Mouse (Mus musculus) spleen, postnatal 4 days (tissue): ENCODE measurements around the gene 6030468B19Rik.
"Not testable (repeated sequence)": the region's sequence is repeated elsewhere in the genome, so short reads cannot be mapped to it uniquely, and the experiment has no call there.

Experiments
- DNase-seq, 2 experiments: peaks; one replicate each; pipeline ENCODE4 v3.0.0; 2022; ENCODE audit warnings: low spot score in 2 of 2

The 6030468B19Rik gene

GRCm38 (mm10) chr11:117801650-117802049, 4.2 kb downstream of the 6030468B19Rik start:
- DNase-seq = no peak

GRCm38 (mm10) chr11:117803166-117803688, 5.8 kb downstream of the 6030468B19Rik start:
- DNase-seq = no peak

- DNase-seq = no peak
Observed at GRCm38 (mm10) chr11:117806781-117807180, 9.3 kb downstream of the 6030468B19Rik start.

GRCm38 (mm10) chr11:117809407-117810311, 12.2 kb downstream of the 6030468B19Rik start, which contains the start of the genes Gm20708 and Syngr2:
Gene Gm20708 (plus strand): TSS chr11:117809668.
Gene Syngr2 (plus strand): TSS chr11:117809668.
- peak; percentile 82 to 91 for DNase-seq

- DNase-seq = peak; percentile 85 to 92
Observed at GRCm38 (mm10) chr11:117810401-117811046, 13.1 kb downstream of the 6030468B19Rik start.

- DNase-seq = no peak
Observed at GRCm38 (mm10) chr11:117813867-117814266, 16.4 kb downstream of the 6030468B19Rik start.

GRCm38 (mm10) chr11:117814704-117815366, 17.4 kb downstream of the 6030468B19Rik start:
- no peak for DNase-seq

- DNase-seq = not testable (repeated sequence)
Observed at GRCm38 (mm10) chr11:117815850-117816249, 18.4 kb downstream of the 6030468B19Rik start.

GRCm38 (mm10) chr11:117816389-117816996, 19.0 kb downstream of the 6030468B19Rik start:
- DNase-seq = no peak

GRCm38 (mm10) chr11:117819095-117819494, 21.6 kb downstream of the 6030468B19Rik start:
- DNase-seq = no peak

- DNase-seq = no peak
Observed at GRCm38 (mm10) chr11:117820173-117820572, 22.7 kb downstream of the 6030468B19Rik start.

GRCm38 (mm10) chr11:117821868-117822267, 24.4 kb downstream of the 6030468B19Rik start:
- no peak for DNase-seq

- DNase-seq = no peak
Observed at GRCm38 (mm10) chr11:117822728-117823241, 25.3 kb downstream of the 6030468B19Rik start.

- DNase-seq = no peak
Observed at GRCm38 (mm10) chr11:117823411-117823810, 26.0 kb downstream of the 6030468B19Rik start.

GRCm38 (mm10) chr11:117824060-117824969, 26.9 kb downstream of the 6030468B19Rik start:
- peak; percentile 84 to 94 for DNase-seq

- peak; percentile 82 to 88 for DNase-seq
Observed at GRCm38 (mm10) chr11:117825333-117826101, 28.1 kb downstream of the 6030468B19Rik start, which contains the start of the genes Afmid and Tk1. Gene Afmid (plus strand): TSS chr11:117825924. Gene Tk1 (minus strand): TSS chr11:117826092.

GRCm38 (mm10) chr11:117826164-117826563, 28.7 kb downstream of the 6030468B19Rik start:
- no peak for DNase-seq

- no peak for DNase-seq
Observed at GRCm38 (mm10) chr11:117826916-117827315, 29.5 kb downstream of the 6030468B19Rik start.

- no peak for DNase-seq
Observed at GRCm38 (mm10) chr11:117827386-117827785, 29.9 kb downstream of the 6030468B19Rik start.
